Mouse (Mus musculus) heart, embryonic 16.5 days (tissue): ENCODE results near the gene Spata5. TPM values are rescaled to one million over a fixed set of nuclear protein-coding genes. Genes with fewer than 3 reads are reported as not detected.

Experiments
- ATAC-seq: fragments of 200-750 bp; cut with Nextera tagmentation; replicated peaks from 2 replicates; pipeline ENCODE4 v1.8.0; 2017; ENCODE audit warnings: moderate number of reproducible peaks; ENCODE audit not compliant: insufficient read depth, low FRiP score; ENCODE audit errors: extremely low read depth
- H3K27ac ChIP-seq: fragments of 300-500 bp; sonication (generic); 2 replicates; pipeline ENCODE4 v1.5.1; 2014; ENCODE audit warnings: mild to moderate bottlenecking, low read length, control low read depth, moderate library complexity
- H3K27me3 ChIP-seq: fragments of 300-500 bp; sonication (generic); 2 replicates; pipeline ENCODE4 v1.6.1; 2014; ENCODE audit warnings: low read length, mixed read lengths; ENCODE audit not compliant: control insufficient read depth, insufficient read depth
- H3K36me3 ChIP-seq: fragments of 300-500 bp; sonication (generic); 2 replicates; pipeline ENCODE4 v1.6.1; 2014; ENCODE audit not compliant: control insufficient read depth, insufficient read depth
- H3K4me1 ChIP-seq: fragments of 300-500 bp; sonication (generic); 2 replicates; pipeline ENCODE4 v1.6.1; 2014; ENCODE audit warnings: low read length, mixed read lengths; ENCODE audit not compliant: control insufficient read depth, insufficient read depth
- H3K4me2 ChIP-seq: fragments of 300-500 bp; sonication (generic); 2 replicates; pipeline ENCODE4 v1.6.1; 2014; ENCODE audit warnings: low read depth, mild to moderate bottlenecking, control low read depth, low read length
- H3K4me3 ChIP-seq: fragments of 300-500 bp; sonication (generic); 2 replicates; pipeline ENCODE4 v1.5.1; 2014; ENCODE audit warnings: mild to moderate bottlenecking, control low read depth, low read length
- H3K9ac ChIP-seq: fragments of 300-500 bp; sonication (generic); 2 replicates; pipeline ENCODE4 v1.6.1; 2014; ENCODE audit warnings: low read length, control low read depth
- H3K9me3 ChIP-seq: fragments of 300-500 bp; sonication (generic); replicated peaks from 2 replicates; pipeline ENCODE4 v1.6.1; 2016; ENCODE audit warnings: low read length; ENCODE audit not compliant: control insufficient read depth
- whole genome bisulfite sequencing: fragments of 180-500 bp; shearing (Covaris S2); extraction: QIAGEN DNeasy Blood & Tissue Kit; methylation state at CpG from one replicate; pipeline ENCODE4 v1.1.7; 2014; 5-methylcytosine and 5-hydroxymethylcytosine counted together
- polyA plus RNA-seq: library from polyadenylated mRNA; unstranded; fragments of >200 nt; fragmentation: Nextera tagmentation; extraction: Ambion mirVana; gene quantifications from 2 replicates; pipeline ENCODE4 v1.2.1, GENCODE M21; 2015

Spata5 gene
- polyA plus RNA-seq, 1 experiment from 2014 or later, result 20.8 TPM

DNA sequence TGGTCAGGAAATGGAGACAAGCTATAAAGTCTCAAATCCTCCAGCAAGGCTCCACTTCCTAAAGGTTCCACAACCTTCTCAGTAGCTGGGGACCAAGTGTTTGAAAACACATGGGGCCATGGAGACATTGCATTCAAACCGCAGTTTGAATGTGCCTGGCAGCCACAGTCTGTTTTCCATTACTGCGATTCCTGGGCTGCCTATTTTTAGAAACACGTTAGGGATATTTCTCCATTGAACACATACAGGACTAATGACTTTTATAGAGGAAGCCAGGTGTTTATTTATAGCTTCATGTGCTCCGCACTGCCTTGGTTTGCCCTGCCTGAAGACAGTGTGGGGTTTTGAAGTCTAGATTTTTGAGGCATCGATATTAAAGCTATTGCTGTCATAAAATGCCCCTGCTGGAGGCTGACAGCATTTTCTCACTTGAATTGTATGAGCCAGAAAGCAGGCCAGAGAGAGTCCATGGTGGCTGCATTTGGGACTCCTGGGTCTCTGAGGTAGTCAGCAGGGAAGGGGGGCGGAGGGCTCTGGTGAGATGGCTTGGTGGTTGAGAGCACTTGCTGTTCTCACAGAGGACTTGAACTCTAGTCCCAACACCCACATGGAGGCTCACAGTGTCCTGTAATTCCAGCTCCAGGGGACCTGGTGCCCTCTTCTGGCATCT is 36.5 kb upstream of the Spata5 start:
- no peaks in the 10 kb centered on the region for H3K27me3 ChIP-seq
- WGBS, result 40% methylated on average over 6 of the region's 6 CpGs
- H3K9me3 ChIP-seq, result no peaks in the 10 kb centered on the region
- peaks cover 24% of the 10 kb centered on the region for H3K4me1 ChIP-seq
- H3K27ac ChIP-seq, result peak overlapping the region; percentile 80
- no peaks in the 10 kb centered on the region for H3K36me3 ChIP-seq
- no peak for ATAC-seq
- peak overlapping the region; percentile 5; the same call in 1 of the 2 replicates for H3K4me2 ChIP-seq
- no peak overlapping the region for H3K4me3 ChIP-seq
- no peak overlapping the region for H3K9ac ChIP-seq

DNA sequence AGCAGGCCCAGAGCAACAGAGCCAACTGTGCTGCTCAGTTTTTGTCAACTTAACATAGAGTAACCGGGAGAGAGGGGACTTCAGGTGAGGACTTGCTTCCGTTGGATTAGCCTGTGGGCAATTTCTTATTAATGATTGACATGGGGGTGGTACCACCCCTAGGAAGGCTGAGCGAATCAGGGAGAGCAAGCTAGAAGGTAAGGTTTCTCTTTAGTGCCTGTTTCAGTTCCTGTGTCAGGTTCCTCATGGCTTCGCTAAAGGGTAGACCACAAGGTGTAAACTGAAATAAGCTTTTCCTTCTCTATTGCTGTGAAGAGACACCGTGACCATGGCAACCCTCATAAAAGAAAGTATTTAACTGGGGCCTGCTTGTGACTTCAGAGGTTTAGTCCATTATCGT is 32.4 kb upstream of the Spata5 start:
- no peaks in the 10 kb centered on the region for H3K27me3 ChIP-seq
- no peak overlapping the region for H3K4me3 ChIP-seq
- H3K4me1 ChIP-seq, result peaks cover 10% of the 10 kb centered on the region
- H3K9me3 ChIP-seq, result 0 out of 2 replicates have a peak, but pooled peaks cover 4% of the 10 kb centered on the region
- no peak for ATAC-seq
- no peak overlapping the region for H3K9ac ChIP-seq
- H3K4me2 ChIP-seq, result no peak overlapping the region
- no peak overlapping the region for H3K27ac ChIP-seq
- no peaks in the 10 kb centered on the region for H3K36me3 ChIP-seq
- 87% methylated on average over 6 of the region's 6 CpGs for WGBS

DNA sequence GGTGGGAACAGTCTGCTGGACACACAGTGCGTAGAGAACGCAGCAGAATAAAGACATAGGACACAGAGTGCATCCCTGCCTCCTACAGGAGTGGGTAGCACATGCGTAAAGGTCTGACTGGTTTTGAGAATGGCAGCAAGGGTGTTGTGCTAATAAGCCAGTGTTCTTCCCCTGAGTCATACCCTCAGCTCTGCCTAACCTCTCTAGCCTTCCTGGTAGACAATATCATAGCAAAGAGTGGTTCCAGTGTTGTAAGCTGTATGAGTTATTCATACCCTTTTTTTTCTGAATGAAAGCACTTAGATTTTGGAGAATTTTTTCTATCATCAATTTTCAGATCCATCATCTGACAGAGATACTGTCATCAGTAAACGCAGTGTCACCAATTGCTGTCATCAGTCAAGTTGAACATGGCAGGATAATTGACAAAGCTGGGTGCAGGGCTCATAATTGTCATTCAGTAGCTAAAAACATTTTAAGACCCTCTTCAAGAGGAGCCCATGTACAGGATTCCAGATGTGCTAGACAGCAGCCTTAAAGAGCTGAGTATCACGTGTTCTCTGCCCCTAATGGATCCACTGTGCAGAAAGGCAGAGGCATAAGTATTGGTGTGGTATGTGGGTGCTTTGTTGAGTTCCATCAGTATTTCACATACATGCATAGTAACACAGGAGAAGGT is 22.6 kb upstream of the Spata5 start:
- no peak overlapping the region for H3K4me2 ChIP-seq
- H3K4me3 ChIP-seq, result no peak overlapping the region
- WGBS, result 87% methylated on average over 5 of the region's 5 CpGs
- no peak for ATAC-seq
- H3K9me3 ChIP-seq, result no peaks in the 10 kb centered on the region
- no peak overlapping the region for H3K27ac ChIP-seq
- H3K4me1 ChIP-seq, result peaks cover 17% of the 10 kb centered on the region
- no peaks in the 10 kb centered on the region for H3K27me3 ChIP-seq
- no peaks in the 10 kb centered on the region for H3K36me3 ChIP-seq
- H3K9ac ChIP-seq, result no peak overlapping the region

DNA sequence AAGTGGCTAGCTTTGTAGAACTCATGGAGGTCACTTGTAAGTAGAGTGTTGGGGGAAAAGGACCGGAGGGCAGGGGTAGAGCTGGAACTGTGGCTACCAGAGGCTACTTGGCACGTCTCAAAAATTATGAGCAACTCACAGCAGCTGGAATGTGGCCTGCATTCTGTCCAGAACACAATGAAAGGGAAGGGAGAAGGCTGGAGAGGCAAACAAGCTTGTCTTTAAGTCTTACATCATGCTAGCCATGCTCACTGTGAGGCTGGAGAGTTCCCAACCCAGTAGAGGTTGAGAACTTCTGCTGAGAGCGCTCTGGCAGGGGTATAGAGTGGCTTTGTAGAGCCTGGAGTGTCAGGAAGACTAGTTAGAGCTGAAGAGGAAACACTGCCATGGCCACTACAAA is 22.1 kb upstream of the Spata5 start:
- H3K36me3 ChIP-seq, result no peaks in the 10 kb centered on the region
- H3K9me3 ChIP-seq, result no peaks in the 10 kb centered on the region
- no peak for ATAC-seq
- no peak overlapping the region for H3K4me2 ChIP-seq
- H3K9ac ChIP-seq, result no peak overlapping the region
- H3K4me1 ChIP-seq, result peaks cover 17% of the 10 kb centered on the region
- 74% methylated on average over 3 of the region's 3 CpGs for WGBS
- H3K27me3 ChIP-seq, result no peaks in the 10 kb centered on the region
- H3K4me3 ChIP-seq, result no peak overlapping the region
- no peak overlapping the region for H3K27ac ChIP-seq

DNA sequence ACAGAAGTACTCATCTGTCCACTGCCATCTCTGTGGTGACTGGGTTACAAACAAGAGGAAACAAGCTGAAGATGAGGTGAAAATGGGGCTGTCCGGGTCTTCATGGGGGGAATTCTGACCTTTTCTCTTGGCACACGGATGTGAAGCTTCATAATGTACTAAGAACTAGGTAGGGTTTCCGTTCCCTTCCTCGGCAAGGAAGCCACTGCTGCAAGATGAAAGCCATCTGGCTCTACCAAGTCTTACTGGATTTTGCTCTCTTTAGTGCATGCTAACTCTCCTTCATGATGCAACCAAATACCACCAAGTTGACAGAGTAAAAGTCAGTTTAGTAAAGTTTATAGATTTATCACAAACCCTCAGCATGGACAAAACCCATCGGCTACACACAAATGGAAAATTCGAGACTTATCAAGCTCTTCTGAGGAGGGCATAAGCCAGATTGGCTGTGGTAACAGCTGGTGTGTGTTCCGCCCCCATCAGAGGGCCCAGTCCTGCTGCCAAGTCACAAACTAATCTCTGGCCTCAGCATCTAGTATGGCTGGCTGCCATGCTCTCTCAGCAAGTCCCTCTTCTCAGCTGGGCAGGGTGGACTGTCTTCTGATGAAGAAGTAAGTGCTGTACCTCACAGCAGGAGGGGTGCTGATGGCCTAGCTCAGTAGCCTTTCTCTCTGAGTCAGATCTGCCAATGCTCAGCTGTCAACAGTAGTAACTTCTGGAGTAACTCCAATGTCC is 20.9 kb upstream of the Spata5 start:
- H3K4me1 ChIP-seq, result peaks cover 17% of the 10 kb centered on the region
- no peak overlapping the region for H3K4me3 ChIP-seq
- WGBS, result 48% methylated on average over 7 of the region's 7 CpGs
- no peaks in the 10 kb centered on the region for H3K9me3 ChIP-seq
- no peak overlapping the region for H3K4me2 ChIP-seq
- H3K36me3 ChIP-seq, result no peaks in the 10 kb centered on the region
- peak; percentile 89 for ATAC-seq
- H3K27me3 ChIP-seq, result no peaks in the 10 kb centered on the region
- H3K27ac ChIP-seq, result peak overlapping the region; percentile 41
- H3K9ac ChIP-seq, result no peak overlapping the region

DNA sequence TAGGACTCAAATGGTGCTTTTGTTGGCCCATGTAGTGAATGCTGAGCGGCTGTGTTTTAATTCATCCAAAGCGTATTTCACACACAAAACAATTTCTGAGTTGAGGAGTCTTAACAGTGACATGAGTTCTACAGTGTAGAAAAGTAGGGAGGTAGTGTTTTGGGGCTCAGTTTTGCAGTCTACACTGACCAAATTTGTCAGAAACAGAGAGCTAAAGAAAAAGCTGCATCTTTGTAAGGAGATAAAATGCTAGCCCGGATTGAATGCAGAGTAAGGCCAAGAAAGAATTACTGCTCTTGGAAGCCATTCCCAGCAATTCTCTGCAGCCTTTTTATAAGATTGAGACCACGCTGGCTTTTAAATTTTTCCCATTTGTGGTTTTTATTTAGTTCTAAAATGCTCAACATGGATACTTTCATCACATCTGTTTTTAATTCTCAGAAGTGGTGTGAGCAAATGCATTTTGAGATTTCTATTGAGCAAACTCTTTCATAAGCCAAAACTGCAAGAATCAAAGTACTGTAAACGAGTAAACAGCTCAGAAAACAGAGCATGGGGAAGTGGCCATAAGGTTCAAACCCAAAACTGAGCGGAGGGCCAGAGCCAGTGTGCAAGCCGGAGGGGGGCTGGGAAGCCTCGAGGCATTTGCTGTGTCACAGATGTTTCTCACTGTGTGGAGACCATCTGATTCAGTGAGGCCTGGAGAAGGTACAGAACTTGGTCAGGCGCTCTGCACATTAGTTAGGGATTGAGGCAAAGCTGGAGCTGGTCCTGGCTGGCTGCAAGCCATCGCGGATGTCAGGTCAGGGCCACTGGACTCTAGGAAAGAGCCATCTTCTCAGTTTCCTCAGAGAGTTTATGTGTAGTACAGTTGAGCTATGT is 17.7 kb upstream of the Spata5 start:
- no peak overlapping the region for H3K4me3 ChIP-seq
- 70% methylated on average over 11 of the region's 11 CpGs for WGBS
- H3K9ac ChIP-seq, result no peak overlapping the region
- H3K27ac ChIP-seq, result 0 out of 2 replicates have a peak overlapping the region, but pooled peaks have one; percentile 9
- H3K36me3 ChIP-seq, result peaks cover 5% of the 10 kb centered on the region
- no peak for ATAC-seq
- peaks cover 17% of the 10 kb centered on the region for H3K4me1 ChIP-seq
- no peaks in the 10 kb centered on the region for H3K9me3 ChIP-seq
- no peak overlapping the region for H3K4me2 ChIP-seq
- H3K27me3 ChIP-seq, result no peaks in the 10 kb centered on the region

DNA sequence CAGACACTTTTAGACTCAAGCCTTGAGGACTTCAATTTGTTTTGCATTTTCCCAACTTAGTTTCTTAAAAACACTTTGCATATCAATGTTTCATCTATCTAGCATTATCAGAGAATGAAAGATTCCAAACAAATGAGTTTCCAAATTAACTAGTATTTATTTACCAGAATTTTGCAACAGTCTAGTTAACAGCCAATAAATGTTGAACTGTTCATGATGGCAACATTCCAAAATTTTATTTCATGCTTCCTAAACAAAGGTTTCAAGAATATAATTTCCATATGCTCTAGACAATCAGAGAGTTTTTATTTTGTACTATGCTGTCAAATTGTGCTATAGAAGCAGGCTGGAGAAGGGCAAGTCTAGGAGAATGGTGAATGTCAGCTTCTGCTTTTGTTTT is 12.1 kb upstream of the Spata5 start:
- Histone ChIP-seq H3K9me3 (no peaks in the 10 kb centered on the region), H3K4me3 (no peak overlapping the region), H3K4me1 (no peaks in the 10 kb centered on the region), H3K36me3 (peaks cover 5% of the 10 kb centered on the region), H3K9ac (no peak overlapping the region), H3K4me2 (no peak overlapping the region), H3K27ac (no peak overlapping the region), H3K27me3 (no peaks in the 10 kb centered on the region)
- ATAC-seq, result no peak

DNA sequence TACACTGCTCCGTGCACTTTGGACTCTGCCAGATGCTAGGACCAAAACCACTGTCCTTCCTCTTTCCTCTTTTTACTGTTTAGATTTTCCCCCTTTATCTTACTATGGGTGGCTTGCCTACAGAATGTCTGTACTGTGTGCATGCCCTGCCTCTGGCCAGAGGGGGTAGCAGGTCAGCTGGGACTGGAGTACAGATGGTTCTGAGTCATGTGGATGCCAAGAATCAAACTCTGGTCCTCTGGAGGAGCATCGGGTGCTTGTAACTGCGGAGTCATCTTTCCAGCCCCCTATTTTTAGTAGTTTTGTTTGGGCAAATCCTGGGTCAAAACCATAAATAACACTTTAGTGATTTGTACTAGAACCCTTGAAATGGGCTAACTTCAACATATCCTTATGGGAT is 6.2 kb upstream of the Spata5 start:
- WGBS, result 84% methylated on average over 3 of the region's 3 CpGs
- Histone ChIP-seq H3K4me3 (no peak overlapping the region), H3K4me1 (peaks cover 6% of the 10 kb centered on the region), H3K27ac (no peak overlapping the region), H3K9me3 (no peaks in the 10 kb centered on the region), H3K9ac (no peak overlapping the region), H3K4me2 (no peak overlapping the region), H3K27me3 (no peaks in the 10 kb centered on the region), H3K36me3 (no peaks in the 10 kb centered on the region)
- ATAC-seq, result no peak
